In the genomic region with DNA sequence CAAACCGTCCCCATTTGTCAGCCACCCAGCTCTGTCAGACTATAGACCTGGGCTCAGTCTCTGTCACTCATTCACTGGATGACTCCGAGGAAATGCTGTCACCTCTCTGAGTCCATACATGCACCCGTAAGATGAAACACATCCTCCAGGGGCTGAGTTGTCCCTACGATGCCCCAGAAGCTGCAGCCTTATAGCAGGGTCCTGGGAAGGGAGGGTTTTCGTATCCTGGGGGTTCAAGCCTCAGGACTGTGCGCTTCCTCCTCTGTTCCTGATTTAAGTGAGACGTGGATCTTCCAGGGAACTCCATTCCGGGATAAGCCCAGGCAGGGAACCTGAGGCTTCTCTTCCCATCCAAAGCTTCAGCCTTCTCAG, we compare ENCODE assay signal across 23 mouse cellular contexts.
DNase-seq lines count a peak whose midpoint lies in the region; ATAC-seq lines count a peak whose summit lies in the region.
"Had no signal": no experiment of that assay in that cellular context is flagged by ENCODE, and none has a peak within 500 bp of the region (broad histone marks: within the 10 kb centered on the region; RNA-seq: fewer than 3 reads in every experiment).

No protein-coding gene starts in this region.

- H3K27ac ChIP-seq in forebrain, embryonic 10.5 days, result peak overlapping the region; percentile 79
- no peak overlapping the region for H3K27ac ChIP-seq in forebrain, embryonic 16.5 days (ENCODE audit: low read length)
- peak overlapping the region; percentile 94 for H3K27ac ChIP-seq in hindbrain, embryonic 12.5 days
- peak overlapping the region; percentile 90 for H3K27ac ChIP-seq in midbrain, embryonic 12.5 days (replicated peaks)
- H3K27ac ChIP-seq in neural tube, embryonic 13.5 days (replicated peaks), result peak overlapping the region; percentile 90
- H3K27ac ChIP-seq: embryonic facial prominence, embryonic 12.5 days; left cerebral cortex, adult 2 months had no signal

- H3K36me3 ChIP-seq in forebrain, embryonic 10.5 days (replicated peaks), result no peaks in the 10 kb centered on the region
- H3K36me3 ChIP-seq in forebrain, embryonic 16.5 days (ENCODE audit: control insufficient read depth, insufficient read depth), result no peaks in the 10 kb centered on the region
- no peaks in the 10 kb centered on the region for H3K36me3 ChIP-seq in hindbrain, embryonic 12.5 days
- no peaks in the 10 kb centered on the region for H3K36me3 ChIP-seq in midbrain, embryonic 12.5 days
- no peaks in the 10 kb centered on the region for H3K36me3 ChIP-seq in neural tube, embryonic 13.5 days
- H3K36me3 ChIP-seq: embryonic facial prominence, embryonic 12.5 days had no signal

- H3K4me1 ChIP-seq in forebrain, embryonic 10.5 days, result peaks cover 61% of the 10 kb centered on the region
- peaks cover 14% of the 10 kb centered on the region for H3K4me1 ChIP-seq in forebrain, embryonic 16.5 days (replicated peaks; ENCODE audit: control insufficient read depth, insufficient read depth, low read length)
- H3K4me1 ChIP-seq in hindbrain, embryonic 12.5 days, result peaks cover 58% of the 10 kb centered on the region
- peaks cover 56% of the 10 kb centered on the region for H3K4me1 ChIP-seq in midbrain, embryonic 12.5 days
- H3K4me1 ChIP-seq in neural tube, embryonic 13.5 days (replicated peaks), result peaks cover 48% of the 10 kb centered on the region

- no peak for DNase-seq in forebrain, embryonic 10.5 days (ENCODE audit: extremely low spot score, low spot score)
- DNase-seq in embryo, embryonic 11 days, result no peak
- DNase-seq in kidney, postnatal 4 days, result no peak
- no peak for DNase-seq in embryo, embryonic 9.5 days (ENCODE audit: extremely low spot score)
- DNase-seq: adrenal gland, adult 2 months; cerebellum, adult 8-10 months; gastrocnemius, postnatal 25 days; heart, postnatal 10 days; kidney, adult 8-10 months; kidney, postnatal 14 days; layer of hippocampus, adult 9-11 months; lung, adult 18-20 months; lung, postnatal 14 days; thymus, postnatal 25 days had no signal

- no peak; the same call in 1 of the 2 replicates for ATAC-seq in forebrain, embryonic 16.5 days
- peak; percentile 36 for ATAC-seq in hindbrain, embryonic 12.5 days (ENCODE audit: low FRiP score)
- peak; percentile 13 for ATAC-seq in midbrain, embryonic 12.5 days (ENCODE audit: low FRiP score, low read depth)
- ATAC-seq in neural tube, embryonic 13.5 days (ENCODE audit: low read depth), result peak; percentile 6; the same call in 1 of the 2 replicates

- H3K27me3 ChIP-seq in forebrain, embryonic 10.5 days (ENCODE audit: poor library complexity, severe bottlenecking), result peaks cover 55% of the 10 kb centered on the region
- peaks cover 19% of the 10 kb centered on the region for H3K27me3 ChIP-seq in forebrain, embryonic 16.5 days (replicated peaks; ENCODE audit: control insufficient read depth, insufficient read depth, low read length)
- H3K27me3 ChIP-seq in hindbrain, embryonic 12.5 days, result peaks cover 12% of the 10 kb centered on the region
- H3K27me3 ChIP-seq in midbrain, embryonic 12.5 days, result peaks cover 12% of the 10 kb centered on the region; the same call in 1 of the 2 replicates
- peaks cover 61% of the 10 kb centered on the region for H3K27me3 ChIP-seq in neural tube, embryonic 13.5 days

- H3K9me3 ChIP-seq in forebrain, embryonic 10.5 days, result no peaks in the 10 kb centered on the region
- no peaks in the 10 kb centered on the region for H3K9me3 ChIP-seq in forebrain, embryonic 16.5 days (ENCODE audit: control insufficient read depth, low read length)
- H3K9me3 ChIP-seq in hindbrain, embryonic 12.5 days (replicated peaks), result no peaks in the 10 kb centered on the region
- H3K9me3 ChIP-seq in midbrain, embryonic 12.5 days, result no peaks in the 10 kb centered on the region
- no peaks in the 10 kb centered on the region for H3K9me3 ChIP-seq in neural tube, embryonic 13.5 days
- H3K9me3 ChIP-seq: embryonic facial prominence, embryonic 12.5 days had no signal

- H3K9ac ChIP-seq in forebrain, embryonic 16.5 days (replicated peaks; ENCODE audit: low read depth, low read length), result no peak overlapping the region
- no peak overlapping the region for H3K9ac ChIP-seq in hindbrain, embryonic 12.5 days
- H3K9ac ChIP-seq in midbrain, embryonic 12.5 days (replicated peaks), result peak overlapping the region; percentile 31; the same call in 1 of the 2 replicates
- no peak overlapping the region for H3K9ac ChIP-seq in neural tube, embryonic 13.5 days
- H3K9ac ChIP-seq: embryonic facial prominence, embryonic 12.5 days had no signal

- 64% methylated on average over 8 of the region's 8 CpGs for WGBS in forebrain, embryonic 10.5 days
- 47% methylated on average over 8 of the region's 8 CpGs for WGBS in forebrain, embryonic 16.5 days
- WGBS in hindbrain, embryonic 12.5 days, result 45% methylated on average over 8 of the region's 8 CpGs
- WGBS in midbrain, embryonic 12.5 days, result 46% methylated on average over 8 of the region's 8 CpGs
- 46% methylated on average over 8 of the region's 8 CpGs for WGBS in neural tube, embryonic 13.5 days

- no peak overlapping the region for H3K4me2 ChIP-seq in forebrain, embryonic 16.5 days (ENCODE audit: low read length)
- H3K4me2 ChIP-seq in hindbrain, embryonic 12.5 days (replicated peaks), result no peak overlapping the region
- H3K4me2 ChIP-seq in midbrain, embryonic 12.5 days (replicated peaks), result peak overlapping the region; percentile 13; the same call in 1 of the 2 replicates
- no peak overlapping the region for H3K4me2 ChIP-seq in neural tube, embryonic 13.5 days
- H3K4me2 ChIP-seq: embryonic facial prominence, embryonic 12.5 days; heart, embryonic 11.5 days; liver, embryonic 11.5 days had no signal

- no peak overlapping the region for H3K4me3 ChIP-seq in forebrain, embryonic 10.5 days
- no peak overlapping the region for H3K4me3 ChIP-seq in forebrain, embryonic 16.5 days (replicated peaks; ENCODE audit: low read length)
- no peak overlapping the region for H3K4me3 ChIP-seq in hindbrain, embryonic 12.5 days
- no peak overlapping the region for H3K4me3 ChIP-seq in midbrain, embryonic 12.5 days
- no peak overlapping the region for H3K4me3 ChIP-seq in neural tube, embryonic 13.5 days
- H3K4me3 ChIP-seq: embryonic facial prominence, embryonic 12.5 days; left cerebral cortex, adult 2 months; myocyte had no signal
